Mouse (Mus musculus): ENCODE measurements around the gene Pgap3. TPM values are rescaled to one million over a fixed set of nuclear protein-coding genes. Genes with fewer than 3 reads are reported as not detected.

Gene Pgap3
- total RNA-seq, 2 experiments from 2014 or later: 8.9 to 9.6 TPM

DNA sequence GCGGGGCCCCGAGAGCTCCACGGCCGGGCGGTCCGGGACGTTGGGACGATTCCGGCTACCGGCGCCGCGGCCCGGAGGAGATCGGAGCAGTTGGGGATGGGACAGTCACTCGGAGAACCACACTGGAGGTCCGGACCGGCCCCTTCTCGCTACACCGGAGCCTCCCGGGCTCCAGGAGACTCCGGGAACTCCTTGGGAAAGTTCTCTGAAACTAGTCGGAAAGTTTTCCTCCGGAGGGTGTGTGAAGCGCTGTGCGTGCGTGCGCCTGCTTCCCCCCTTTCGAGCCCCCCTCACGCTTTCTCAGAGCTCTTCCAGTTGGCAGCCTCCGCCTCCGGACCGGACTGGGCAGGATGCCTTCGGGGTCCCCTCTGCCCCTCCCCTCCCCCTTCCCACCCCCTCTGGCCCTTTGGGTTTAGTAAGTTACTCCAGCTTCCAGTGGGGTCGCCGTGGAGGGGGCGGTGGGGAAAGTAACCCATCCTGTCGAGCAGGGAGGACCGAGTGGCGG lies 12.6 kb upstream of the Pgap3 start:
- DNase-seq (ENCODE audit: extremely low spot score in 1 of 2, low spot score in 1 of 2): no peak

GRCm38 (mm10) chr11:98412273-98412796 lies 12.0 kb upstream of the Pgap3 start, which contains the start of gene Erbb2:
Erbb2 (plus strand) TSS chr11:98412470.
- peak in 1 of 2 experiments; percentile 21 for DNase-seq (ENCODE audit: extremely low spot score in 1 of 2, low spot score in 1 of 2)

DNA sequence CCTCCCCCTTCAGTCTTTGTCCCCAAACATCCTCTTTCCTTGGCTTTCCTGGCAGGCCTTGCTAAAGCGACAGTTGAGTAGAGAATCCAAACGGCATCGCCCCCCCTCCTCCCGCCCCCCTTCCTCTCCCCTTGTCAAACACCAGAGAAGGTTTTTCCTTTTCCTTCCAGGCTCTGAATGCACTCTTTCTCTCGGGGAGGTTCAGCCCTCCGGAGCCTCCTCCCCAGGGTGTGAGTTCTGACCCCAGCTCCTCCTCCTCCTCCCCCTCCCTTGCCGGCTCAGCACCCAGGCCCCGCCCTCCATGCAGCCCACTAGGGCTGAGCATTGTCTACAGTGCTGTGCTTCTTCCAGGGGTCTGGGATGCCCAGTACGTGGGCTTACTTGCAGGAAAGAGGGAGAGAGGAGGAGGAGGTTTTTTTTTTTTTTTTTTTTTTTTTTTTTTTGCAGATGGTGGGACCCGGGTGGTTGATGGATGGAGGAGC lies 9.1 kb upstream of the Pgap3 start:
- DNase-seq (ENCODE audit: extremely low spot score in 1 of 2, low spot score in 1 of 2): no peak

- DNase-seq (ENCODE audit: extremely low spot score in 1 of 2, low spot score in 1 of 2): no peak
Measured at GRCm38 (mm10) chr11:98408872-98409271, 8.6 kb upstream of the Pgap3 start.

DNA sequence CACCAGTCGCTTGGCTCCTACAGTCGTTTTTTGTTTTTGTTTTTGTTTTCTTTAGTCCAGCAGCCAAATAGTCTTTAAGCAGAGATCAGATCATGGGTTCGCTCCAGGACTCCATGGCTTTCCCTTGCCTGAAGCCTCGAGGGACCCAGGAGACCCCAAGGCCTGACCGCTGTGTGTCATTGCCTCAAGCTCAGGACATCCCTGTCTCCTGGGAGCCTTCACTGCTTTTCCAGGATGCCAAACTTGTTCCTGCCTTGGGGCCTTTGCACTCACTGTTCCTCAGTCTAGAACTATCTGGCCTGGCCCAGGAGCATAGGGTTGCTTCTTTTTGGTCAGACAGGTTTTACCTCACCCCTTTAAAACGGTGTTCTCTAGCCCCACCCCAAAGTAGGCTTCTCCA lies 6.3 kb upstream of the Pgap3 start:
- no peak for DNase-seq (ENCODE audit: extremely low spot score in 1 of 2, low spot score in 1 of 2)

DNA sequence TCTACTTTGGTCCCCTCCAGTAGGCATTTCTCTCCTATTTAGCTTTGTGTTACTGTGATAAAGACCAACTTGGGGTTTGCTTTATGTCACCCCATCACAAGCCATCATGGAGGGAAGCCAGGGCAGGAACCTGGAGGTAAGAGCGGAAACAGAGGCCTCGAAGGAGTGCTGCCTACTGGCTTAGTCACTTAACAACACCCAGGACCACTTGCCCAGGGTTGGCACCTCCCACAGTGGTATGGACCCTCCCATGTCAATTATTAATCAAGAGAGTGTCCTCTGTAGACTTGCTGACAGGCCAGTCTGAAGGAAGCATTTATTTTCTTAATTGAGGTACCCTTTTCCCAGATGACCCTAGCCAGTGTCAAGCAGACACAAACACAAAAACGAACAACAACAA lies 526 bp upstream of the Pgap3 start:
- no peak for DNase-seq (ENCODE audit: extremely low spot score in 1 of 2, low spot score in 1 of 2)

DNA sequence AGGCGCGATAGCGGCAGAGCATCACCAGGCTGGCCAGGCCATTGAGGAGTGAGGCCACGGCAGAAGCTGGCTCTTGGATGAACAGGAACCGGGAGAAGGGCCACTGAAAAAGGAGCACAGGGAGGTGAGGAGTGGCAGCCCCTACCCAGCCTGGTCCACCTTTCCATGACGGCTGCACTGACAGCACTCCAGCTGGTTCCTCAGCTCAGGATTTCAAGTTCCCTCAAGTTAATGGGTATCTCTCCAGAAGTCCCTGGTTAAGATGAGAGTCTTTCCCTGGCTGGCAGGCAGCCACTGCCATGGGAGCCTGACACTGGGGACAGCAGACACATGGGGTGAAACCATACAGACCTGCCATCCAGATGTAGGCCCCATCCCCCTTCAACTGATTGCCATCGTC lies 2.3 kb downstream of the Pgap3 start:
- no peak for DNase-seq (ENCODE audit: extremely low spot score in 1 of 2, low spot score in 1 of 2)

- DNase-seq (ENCODE audit: extremely low spot score in 1 of 2, low spot score in 1 of 2): no peak
Measured at GRCm38 (mm10) chr11:98395041-98395440, 5.2 kb downstream of the Pgap3 start.

- no peak for DNase-seq (ENCODE audit: extremely low spot score in 1 of 2, low spot score in 1 of 2)
Measured at GRCm38 (mm10) chr11:98394301-98394700, 6.0 kb downstream of the Pgap3 start.

- no peak for DNase-seq (ENCODE audit: extremely low spot score in 1 of 2, low spot score in 1 of 2)
Measured at GRCm38 (mm10) chr11:98393317-98393716, 7.0 kb downstream of the Pgap3 start.

DNA sequence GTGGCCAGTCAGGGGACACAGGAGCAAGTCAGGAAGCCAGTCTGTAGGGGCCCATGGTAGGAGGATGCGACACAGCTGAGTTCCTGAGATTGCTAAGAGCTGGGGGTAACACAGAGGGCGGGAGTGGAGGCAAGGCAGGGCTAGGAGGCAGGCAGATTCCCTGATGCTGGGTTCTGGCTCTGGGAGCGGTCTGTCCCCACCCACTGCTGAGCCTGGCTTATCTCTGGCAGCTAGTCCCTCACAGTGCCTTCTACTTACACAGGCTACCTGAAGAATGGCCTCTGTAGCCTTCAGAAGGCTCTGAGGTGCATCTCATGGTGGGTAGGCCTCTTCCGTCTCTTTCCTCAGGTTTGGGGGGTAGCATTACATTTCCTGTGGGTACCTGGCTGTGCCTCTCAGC lies 7.6 kb downstream of the Pgap3 start:
- DNase-seq (ENCODE audit: extremely low spot score in 1 of 2, low spot score in 1 of 2): no peak

GRCm38 (mm10) chr11:98392034-98392433 lies 8.3 kb downstream of the Pgap3 start:
- DNase-seq (ENCODE audit: extremely low spot score in 1 of 2, low spot score in 1 of 2): no peak

DNA sequence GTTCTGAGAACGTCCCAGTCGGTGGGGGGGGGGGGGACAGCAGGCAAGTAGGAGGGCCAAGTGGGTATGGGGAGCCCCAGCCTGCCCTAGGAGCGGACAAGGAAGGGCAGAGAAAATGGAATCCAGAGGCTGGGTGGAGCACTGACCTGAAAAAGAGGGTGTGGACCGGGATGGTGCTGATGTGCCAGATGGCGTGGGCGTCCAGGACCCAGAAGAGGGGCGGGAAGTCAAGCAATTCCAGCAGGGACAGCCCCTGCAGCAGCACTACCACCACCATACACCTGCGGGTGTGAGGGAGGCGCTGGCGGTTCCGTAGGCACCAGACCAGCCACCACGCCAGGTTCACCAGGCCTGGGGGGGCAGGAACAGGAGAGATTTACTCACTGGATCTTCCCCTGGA lies 10.1 kb downstream of the Pgap3 start:
- DNase-seq (ENCODE audit: extremely low spot score in 1 of 2, low spot score in 1 of 2): no peak

DNA sequence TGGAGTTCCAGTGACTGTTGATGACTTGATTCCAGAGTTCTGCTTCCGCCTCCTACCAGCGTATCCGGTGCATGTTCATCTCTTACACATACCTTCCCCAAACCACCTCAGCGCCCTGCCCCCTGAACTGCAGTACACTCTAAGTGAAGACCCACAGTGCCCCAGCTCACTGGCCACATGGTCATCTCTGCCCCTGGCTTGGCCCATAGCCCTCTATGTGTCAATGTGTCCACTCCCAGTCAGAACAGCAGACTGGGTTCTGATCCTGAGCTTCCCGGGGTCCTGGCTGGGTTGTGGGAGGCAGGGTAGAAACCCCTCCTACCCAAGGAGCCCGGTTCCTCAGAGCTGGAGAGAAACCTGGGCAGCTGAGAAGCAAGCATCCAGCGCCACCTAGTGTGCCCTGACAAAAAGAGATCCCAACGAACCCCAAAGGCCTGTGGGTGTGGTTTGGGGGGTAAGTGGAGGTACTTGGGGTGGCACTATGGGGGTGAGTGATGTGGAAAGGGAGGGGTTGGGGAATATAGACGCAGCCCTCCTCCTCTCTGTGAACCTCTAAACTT lies 11.0 kb downstream of the Pgap3 start:
- DNase-seq (ENCODE audit: extremely low spot score in 1 of 2, low spot score in 1 of 2): peak in 1 of 2 experiments; percentile 67

DNA sequence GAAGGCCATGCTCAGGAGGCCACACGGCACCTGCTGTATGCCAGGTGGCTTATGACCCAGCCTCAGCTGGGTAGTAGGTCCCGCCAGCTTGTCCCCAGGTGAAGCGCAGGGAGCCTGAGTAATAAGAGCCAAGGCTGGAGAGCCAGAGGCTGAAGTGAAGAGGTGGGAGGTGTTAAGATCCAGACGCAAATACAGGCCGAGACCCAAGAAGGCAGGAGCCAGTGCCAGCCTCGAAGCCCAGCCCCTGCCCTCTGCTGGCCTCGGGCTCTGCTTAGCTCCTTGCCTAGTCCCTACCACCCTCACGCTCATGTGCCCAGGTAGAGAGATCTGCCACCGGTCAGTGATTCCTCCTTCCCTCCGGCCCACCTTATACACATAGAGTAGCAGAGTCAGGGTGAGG lies 12.0 kb downstream of the Pgap3 start:
- DNase-seq (ENCODE audit: extremely low spot score in 1 of 2, low spot score in 1 of 2): no peak

DNA sequence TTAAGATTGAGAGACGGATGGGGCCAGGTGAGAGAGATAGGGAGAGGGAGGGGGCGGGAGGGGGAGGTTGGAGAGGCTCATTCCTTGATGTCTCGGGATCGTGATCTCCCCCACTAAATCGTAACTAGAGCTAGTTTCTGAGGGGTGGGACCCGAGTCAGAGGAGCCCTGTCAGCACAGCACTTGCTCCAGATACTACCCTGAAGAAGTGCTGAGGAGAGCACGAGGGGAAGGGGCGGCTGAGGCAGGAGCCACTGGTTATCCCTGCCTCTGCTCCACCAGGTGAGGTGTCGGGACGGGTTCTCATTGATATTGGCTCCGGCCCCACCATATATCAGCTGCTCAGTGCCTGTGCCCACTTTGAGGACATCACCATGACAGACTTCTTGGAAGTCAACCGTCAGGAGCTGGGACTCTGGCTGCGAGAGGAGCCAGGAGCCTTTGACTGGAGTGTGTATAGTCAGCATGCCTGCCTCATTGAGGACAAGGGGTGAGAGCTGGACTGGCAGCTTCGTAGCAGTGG lies 13.2 kb downstream of the Pgap3 start:
- DNase-seq (ENCODE audit: extremely low spot score in 1 of 2, low spot score in 1 of 2): no peak

GRCm38 (mm10) chr11:98386596-98386995 lies 13.7 kb downstream of the Pgap3 start:
- no peak for DNase-seq (ENCODE audit: extremely low spot score in 1 of 2, low spot score in 1 of 2)

- DNase-seq (ENCODE audit: extremely low spot score in 1 of 2, low spot score in 1 of 2): no peak
Measured at GRCm38 (mm10) chr11:98385638-98386585, 14.4 kb downstream of the Pgap3 start, which contains the start of gene Pnmt. Pnmt (plus strand) TSS chr11:98386450.

DNA sequence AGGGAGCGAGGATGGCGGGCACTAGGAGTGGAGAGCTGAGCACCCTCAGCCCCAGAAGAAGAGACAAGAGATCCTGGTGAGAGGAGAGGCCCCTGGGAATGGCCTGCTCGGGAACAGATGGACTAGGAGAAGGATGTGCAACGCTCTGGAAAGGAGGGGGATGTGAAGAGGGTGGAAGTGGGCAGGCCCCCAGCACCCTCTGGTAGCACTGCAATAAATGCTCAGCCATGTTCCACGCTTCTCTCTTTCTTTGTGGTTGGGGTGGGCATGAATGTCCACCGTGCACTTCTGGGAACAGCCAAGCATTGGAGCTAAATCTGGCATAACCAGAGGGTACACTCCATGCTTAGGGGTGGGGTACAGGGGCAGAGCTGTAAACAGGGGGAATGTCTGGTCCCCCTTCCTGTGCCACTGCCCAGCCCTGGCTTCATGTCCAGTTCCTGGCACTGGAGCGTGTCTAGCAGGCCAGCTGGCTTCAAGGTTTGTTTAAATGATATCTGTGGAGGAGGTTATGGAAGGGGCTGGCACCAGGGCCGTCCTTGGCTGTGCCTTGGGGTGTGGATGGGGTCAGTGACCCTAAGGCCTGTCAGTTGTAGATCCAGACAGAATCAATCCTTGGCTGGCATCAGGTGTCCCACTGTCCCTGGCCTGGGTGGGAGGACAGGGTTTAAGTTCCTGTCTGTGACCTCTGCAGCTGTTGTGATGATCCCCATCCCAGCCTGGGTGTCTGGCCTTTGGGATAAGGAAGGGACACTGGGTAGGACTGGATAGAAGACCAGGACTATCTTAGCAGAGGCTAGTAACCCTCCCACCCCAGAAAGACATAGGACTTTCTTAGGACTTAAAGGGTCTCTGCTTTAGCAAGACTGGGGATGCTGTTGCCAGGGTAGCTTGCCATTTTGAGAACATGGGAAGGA lies 15.3 kb downstream of the Pgap3 start:
- no peak for DNase-seq (ENCODE audit: extremely low spot score in 1 of 2, low spot score in 1 of 2)

DNA sequence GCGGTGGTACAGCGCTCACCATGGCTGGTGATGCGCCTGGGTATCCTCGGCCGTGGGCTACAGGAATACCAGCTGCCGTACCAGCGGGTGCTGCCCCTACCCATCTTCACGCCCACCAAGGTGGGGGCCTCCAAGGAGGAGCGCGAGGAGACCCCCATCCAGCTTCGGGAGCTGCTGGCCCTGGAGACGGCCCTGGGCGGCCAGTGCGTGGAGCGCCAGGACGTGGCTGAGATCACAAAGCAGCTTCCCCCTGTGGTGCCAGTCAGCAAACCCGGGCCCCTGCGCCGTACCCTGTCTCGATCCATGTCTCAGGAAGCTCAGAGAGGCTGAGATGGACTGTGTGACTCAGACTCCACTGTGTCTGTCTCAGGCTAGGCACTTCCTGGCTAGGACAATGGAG lies 16.1 kb downstream of the Pgap3 start:
- DNase-seq (ENCODE audit: extremely low spot score in 1 of 2, low spot score in 1 of 2): no peak

Measured in layer of hippocampus, postnatal 25 days (tissue).